Mouse (Mus musculus) embryonic facial prominence, embryonic 13.5 days (tissue): Measurements from ENCODE around the gene Hspa1l. TPM values are rescaled to one million over a fixed set of nuclear protein-coding genes. Genes with fewer than 3 reads are reported as not detected.
"Not testable (repeated sequence)": the region's sequence is repeated elsewhere in the genome, so short reads cannot be mapped to it uniquely, and the experiment has no call there.

ENCODE experiments used
- ATAC-seq: fragments of 200-750 bp; cut with Nextera tagmentation; 2 replicates; pipeline ENCODE4 v1.8.0; 2017; ENCODE audit warnings: low read depth; ENCODE audit not compliant: insufficient number of reproducible peaks, insufficient read depth, low FRiP score, low TSS enrichment
- H3K27ac ChIP-seq: fragments of 300-500 bp; sonication (generic); 2 replicates; pipeline ENCODE4 v1.5.1; 2015; ENCODE audit warnings: moderate library complexity, mild to moderate bottlenecking, inconsistent platforms
- H3K27me3 ChIP-seq: fragments of 300-500 bp; sonication (generic); 2 replicates; pipeline ENCODE4 v1.6.1; 2015; ENCODE audit warnings: mild to moderate bottlenecking, inconsistent platforms
- H3K36me3 ChIP-seq: fragments of 300-500 bp; sonication (generic); 2 replicates; pipeline ENCODE4 v1.6.1; 2015; ENCODE audit warnings: mild to moderate bottlenecking, inconsistent platforms
- H3K4me1 ChIP-seq: fragments of 300-500 bp; sonication (generic); 2 replicates; pipeline ENCODE4 v1.6.1; 2015; ENCODE audit warnings: inconsistent platforms
- H3K4me2 ChIP-seq: fragments of 300-500 bp; sonication (generic); 2 replicates; pipeline ENCODE4 v1.6.1; 2015; ENCODE audit warnings: moderate library complexity, mild to moderate bottlenecking, inconsistent platforms
- H3K4me3 ChIP-seq: fragments of 300-500 bp; sonication (generic); 2 replicates; pipeline ENCODE4 v1.5.1; 2015; ENCODE audit warnings: mild to moderate bottlenecking, inconsistent platforms
- H3K9ac ChIP-seq: fragments of 300-500 bp; sonication (generic); 2 replicates; pipeline ENCODE4 v1.6.1; 2015; ENCODE audit warnings: mild to moderate bottlenecking, inconsistent platforms
- H3K9me3 ChIP-seq: fragments of 300-500 bp; sonication (generic); 2 replicates; pipeline ENCODE4 v1.6.1; 2016; ENCODE audit warnings: inconsistent platforms
- WGBS: fragments of 180-500 bp; shearing (Covaris S2); methylation state at CpG from one replicate; pipeline ENCODE4 v1.1.7; 2015; ENCODE audit warnings: mixed read lengths; 5-methylcytosine and 5-hydroxymethylcytosine counted together
- polyA plus RNA-seq: library from polyadenylated mRNA; unstranded; fragments of >200 nt; fragmentation: Nextera tagmentation; extraction: Ambion mirVana; gene quantifications from 2 replicates; pipeline ENCODE4 v1.2.1, GENCODE M21; 2015

The Hspa1l gene
- polyA plus RNA-seq, 1 experiment from 2014 or later = 0.77 TPM

- H3K27me3 ChIP-seq = peaks cover 7% of the 10 kb centered on the region
- H3K9me3 ChIP-seq = no peaks in the 10 kb centered on the region
- peaks cover 20% of the 10 kb centered on the region for H3K36me3 ChIP-seq
- peaks cover 10% of the 10 kb centered on the region for H3K4me1 ChIP-seq
- WGBS = 90% methylated on average over 3 of the region's 3 CpGs
- peak overlapping the region; percentile 94 for H3K4me3 ChIP-seq
- no peak overlapping the region for H3K9ac ChIP-seq
- no peak for ATAC-seq
- peak overlapping the region; percentile 72 for H3K4me2 ChIP-seq
- peak overlapping the region; percentile 94; the same call in 1 of the 2 replicates for H3K27ac ChIP-seq
These were observed 19.2 kb upstream of the Hspa1l start for GRCm38 (mm10) chr17:34953258-34953657.

GRCm38 (mm10) chr17:34953904-34954303, 18.6 kb upstream of the Hspa1l start:
- Histone ChIP-seq H3K9ac (no peak overlapping the region), H3K4me1 (peaks cover 10% of the 10 kb centered on the region), H3K4me3 (no peak overlapping the region), H3K27ac (no peak overlapping the region), H3K36me3 (peaks cover 20% of the 10 kb centered on the region), H3K9me3 (no peaks in the 10 kb centered on the region), H3K27me3 (peaks cover 7% of the 10 kb centered on the region), H3K4me2 (no peak overlapping the region)
- 82% methylated on average over 4 of the region's 4 CpGs for WGBS
- no peak for ATAC-seq

GRCm38 (mm10) chr17:34954831-34955230, 17.7 kb upstream of the Hspa1l start:
- Histone ChIP-seq H3K4me3 (no peak overlapping the region), H3K27ac (no peak overlapping the region), H3K4me2 (no peak overlapping the region), H3K9ac (peak overlapping the region; percentile 44), H3K9me3 (no peaks in the 10 kb centered on the region), H3K36me3 (peaks cover 15% of the 10 kb centered on the region), H3K4me1 (peaks cover 11% of the 10 kb centered on the region), H3K27me3 (peaks cover 7% of the 10 kb centered on the region)
- ATAC-seq = no peak
- WGBS = 54% methylated on average over 4 of the region's 4 CpGs

- Histone ChIP-seq H3K27ac (no peak overlapping the region), H3K4me2 (no peak overlapping the region), H3K9me3 (no peaks in the 10 kb centered on the region), H3K9ac (no peak overlapping the region), H3K27me3 (peaks cover 7% of the 10 kb centered on the region), H3K4me3 (no peak overlapping the region), H3K36me3 (peaks cover 4% of the 10 kb centered on the region), H3K4me1 (peaks cover 10% of the 10 kb centered on the region)
- no peak for ATAC-seq
- 83% methylated on average over 3 of the region's 3 CpGs for WGBS
These were observed 16.6 kb upstream of the Hspa1l start for GRCm38 (mm10) chr17:34955884-34956283.

- H3K4me2 ChIP-seq = no peak overlapping the region
- peaks cover 7% of the 10 kb centered on the region for H3K4me1 ChIP-seq
- no peaks in the 10 kb centered on the region for H3K36me3 ChIP-seq
- 37% methylated on average over 1 of the region's 1 CpGs for WGBS
- no peak overlapping the region for H3K4me3 ChIP-seq
- H3K9me3 ChIP-seq = no peaks in the 10 kb centered on the region
- H3K27ac ChIP-seq = no peak overlapping the region
- peaks cover 7% of the 10 kb centered on the region for H3K27me3 ChIP-seq
- no peak for ATAC-seq
- no peak overlapping the region for H3K9ac ChIP-seq
These were observed 16.2 kb upstream of the Hspa1l start for GRCm38 (mm10) chr17:34956340-34956739.

GRCm38 (mm10) chr17:34957291-34957690, 15.2 kb upstream of the Hspa1l start:
- not testable (repeated sequence) for H3K4me3 ChIP-seq, H3K9me3 ChIP-seq, ATAC-seq, H3K27ac ChIP-seq, H3K27me3 ChIP-seq, H3K4me2 ChIP-seq, H3K9ac ChIP-seq, H3K36me3 ChIP-seq
- WGBS = 17% methylated on average over 36 of the region's 40 CpGs
- peaks cover 12% of the 10 kb centered on the region for H3K4me1 ChIP-seq

- ATAC-seq, H3K27me3 ChIP-seq, H3K36me3 ChIP-seq, H3K4me3 ChIP-seq, H3K27ac ChIP-seq, H3K9me3 ChIP-seq, H3K9ac ChIP-seq: not testable (repeated sequence)
- 0 out of 2 replicates have a peak overlapping the region, but pooled peaks have one; percentile 14 for H3K4me2 ChIP-seq
- WGBS = 16% methylated on average over 22 of the region's 40 CpGs
- H3K4me1 ChIP-seq = peaks cover 12% of the 10 kb centered on the region
These were observed 14.5 kb upstream of the Hspa1l start for GRCm38 (mm10) chr17:34957966-34958365.

GRCm38 (mm10) chr17:34958734-34959129, 13.8 kb upstream of the Hspa1l start:
- under 1% methylated on average over 31 of the region's 47 CpGs for WGBS
- Histone ChIP-seq H3K4me3 (peak overlapping the region; percentile 56), H3K4me2 (peak overlapping the region; percentile 65), H3K4me1 (peaks cover 12% of the 10 kb centered on the region), H3K27me3 (peaks cover 11% of the 10 kb centered on the region)
- not testable (repeated sequence) for H3K9me3 ChIP-seq, H3K27ac ChIP-seq, H3K36me3 ChIP-seq, H3K9ac ChIP-seq
- ATAC-seq = 0 out of 2 replicates have a peak, but pooled peaks have one; percentile 7

- not testable (repeated sequence) for H3K36me3 ChIP-seq, H3K9me3 ChIP-seq
- Histone ChIP-seq H3K27ac (peak within 1 kb of the TSS; percentile 97), H3K4me1 (peaks cover 12% of the 10 kb centered on the region), H3K27me3 (peaks cover 11% of the 10 kb centered on the region), H3K4me2 (peak within 1 kb of the TSS; percentile 65), H3K9ac (peak within 1 kb of the TSS; percentile 70), H3K4me3 (peak within 1 kb of the TSS; percentile 56)
- ATAC-seq = peak; percentile 88
- under 1% methylated on average over 26 of the region's 32 CpGs for WGBS
These were observed 13.2 kb upstream of the Hspa1l start, which contains the start of gene Hspa1b for GRCm38 (mm10) chr17:34959130-34959778. TSS of gene Hspa1b (minus strand) at chr17:34959238.

- Histone ChIP-seq H3K9me3 (no peaks in the 10 kb centered on the region), H3K4me2 (peak overlapping the region; percentile 65), H3K4me1 (peaks cover 14% of the 10 kb centered on the region), H3K9ac (peak overlapping the region; percentile 70), H3K36me3 (no peaks in the 10 kb centered on the region), H3K27ac (peak overlapping the region; percentile 97), H3K4me3 (peak overlapping the region; percentile 56), H3K27me3 (peaks cover 11% of the 10 kb centered on the region)
- no peak for ATAC-seq
- 9% methylated on average over 12 of the region's 12 CpGs for WGBS
These were observed 12.5 kb upstream of the Hspa1l start for GRCm38 (mm10) chr17:34959881-34960515.

- Histone ChIP-seq H3K4me1 (peaks cover 20% of the 10 kb centered on the region), H3K9me3 (no peaks in the 10 kb centered on the region), H3K36me3 (no peaks in the 10 kb centered on the region), H3K27ac (peak overlapping the region; percentile 97; the same call in 1 of the 2 replicates), H3K4me3 (no peak overlapping the region), H3K27me3 (peaks cover 9% of the 10 kb centered on the region; the same call in 1 of the 2 replicates), H3K4me2 (no peak overlapping the region), H3K9ac (no peak overlapping the region)
- ATAC-seq = no peak
These were observed 11.6 kb upstream of the Hspa1l start for GRCm38 (mm10) chr17:34960702-34961493.
